Mouse (Mus musculus): ENCODE measurements around the gene Akna. TPM values are rescaled to one million over a fixed set of nuclear protein-coding genes. Genes with fewer than 3 reads are reported as not detected.

The Akna gene
- polyA plus RNA-seq, 1 experiment: 5.8 TPM

DNA sequence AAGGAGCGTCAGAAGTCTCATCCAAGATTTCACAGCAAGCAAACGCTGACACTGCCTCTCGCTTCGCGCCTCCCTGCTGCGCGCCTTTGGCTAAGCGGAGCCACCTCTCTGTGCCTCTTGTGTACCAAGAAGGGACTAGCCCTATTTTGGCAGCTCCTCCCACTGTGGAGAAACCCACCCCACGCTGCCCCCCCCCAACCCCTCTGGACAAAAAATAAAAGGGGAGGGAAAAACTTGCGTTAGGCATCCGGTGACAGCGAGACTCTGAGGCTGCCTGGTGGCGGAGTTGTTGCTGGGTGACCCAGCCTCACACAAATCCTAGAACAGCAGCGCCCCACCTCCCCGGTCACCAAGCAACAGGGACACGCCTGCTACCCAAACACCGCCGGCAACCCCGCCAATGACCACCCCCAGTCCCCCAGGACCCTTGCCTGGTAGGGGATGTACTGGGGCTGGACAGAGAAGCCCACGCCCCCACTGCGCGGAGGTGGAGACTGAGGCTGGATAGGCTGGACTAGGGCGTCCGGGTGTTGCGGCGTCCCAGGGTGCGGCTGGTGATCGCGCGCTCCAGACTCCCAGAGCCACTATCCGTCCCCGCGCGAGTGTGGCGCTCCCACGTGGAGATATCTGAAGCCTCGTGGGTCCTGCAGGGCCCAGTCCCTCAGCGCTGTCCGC, 6.9 kb upstream of the Akna start:
- Histone ChIP-seq H3K27me3 (replicated peaks; ENCODE audit: control insufficient read depth, insufficient read depth, low read length) (no peaks in the 10 kb centered on the region), H3K4me3 (ENCODE audit: insufficient read depth, low read depth, low read length) (peak overlapping the region; percentile 65), H3K27ac (ENCODE audit: insufficient read depth, low read depth, low read length) (no peak overlapping the region), H3K36me3 (ENCODE audit: control insufficient read depth, insufficient read depth, low read length) (no peaks in the 10 kb centered on the region), H3K4me1 (ENCODE audit: control insufficient read depth, insufficient read depth, low read length) (no peaks in the 10 kb centered on the region)
- under 1% methylated on average over 39 of the region's 39 CpGs for WGBS
- TF ChIP-seq CTCF (conservative IDR thresholded peaks at IDR 0.05; ENCODE audit: insufficient read depth, insufficient read length, low read depth, low read length) (no peak), POLR2A (IDR thresholded peaks at IDR 0.05; ENCODE audit: low read depth, low read length) (no peak)
- no peak for DNase-seq

GRCm38 (mm10) chr4:63409317-63409907, 6.3 kb upstream of the Akna start:
- WGBS: 4% methylated on average over 18 of the region's 18 CpGs
- Histone ChIP-seq H3K36me3 (ENCODE audit: control insufficient read depth, insufficient read depth, low read length) (no peaks in the 10 kb centered on the region), H3K27me3 (replicated peaks; ENCODE audit: control insufficient read depth, insufficient read depth, low read length) (no peaks in the 10 kb centered on the region), H3K4me3 (ENCODE audit: insufficient read depth, low read depth, low read length) (peak overlapping the region; percentile 65), H3K27ac (ENCODE audit: insufficient read depth, low read depth, low read length) (no peak overlapping the region), H3K4me1 (ENCODE audit: control insufficient read depth, insufficient read depth, low read length) (no peaks in the 10 kb centered on the region)
- DNase-seq: no peak
- no peak for TF ChIP-seq CTCF (conservative IDR thresholded peaks at IDR 0.05; ENCODE audit: insufficient read depth, insufficient read length, low read depth, low read length)

- no peaks in the 10 kb centered on the region for H3K27me3 ChIP-seq (replicated peaks; ENCODE audit: control insufficient read depth, insufficient read depth, low read length)
These were observed 5.5 kb upstream of the Akna start for GRCm38 (mm10) chr4:63408649-63409048.

DNA sequence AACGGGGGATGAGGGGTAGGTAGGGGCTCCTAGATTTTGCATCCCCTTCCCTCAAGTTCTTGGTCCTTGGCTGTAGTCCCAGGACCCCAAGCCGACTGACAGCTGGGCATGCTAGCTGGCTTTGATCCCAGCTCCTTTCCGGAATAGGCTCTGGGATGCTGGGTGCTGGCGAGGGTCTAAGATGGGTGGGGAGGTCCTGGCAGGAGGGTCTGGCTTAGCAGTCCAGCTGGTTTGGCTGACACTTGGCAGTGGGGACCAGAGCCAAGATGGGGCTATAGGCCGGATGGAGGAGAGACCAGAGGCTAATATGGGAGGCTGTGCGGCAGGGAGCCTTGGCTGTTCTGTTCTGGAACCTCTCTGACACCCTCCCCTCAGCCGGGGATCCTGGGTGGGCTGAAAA, 5.1 kb upstream of the Akna start:
- TF ChIP-seq POLR2A (IDR thresholded peaks at IDR 0.05; ENCODE audit: low read depth, low read length) (no peak), CTCF (conservative IDR thresholded peaks at IDR 0.05; ENCODE audit: insufficient read depth, insufficient read length, low read depth, low read length) (no peak)
- H3K4me3 ChIP-seq (ENCODE audit: insufficient read depth, low read depth, low read length): no peak overlapping the region
- DNase-seq: no peak
- 60% methylated on average over 7 of the region's 7 CpGs for WGBS
- H3K27ac ChIP-seq (ENCODE audit: insufficient read depth, low read depth, low read length): no peak overlapping the region
- no peaks in the 10 kb centered on the region for H3K36me3 ChIP-seq (ENCODE audit: control insufficient read depth, insufficient read depth, low read length)
- H3K4me1 ChIP-seq (ENCODE audit: control insufficient read depth, insufficient read depth, low read length): no peaks in the 10 kb centered on the region
- H3K27me3 ChIP-seq (replicated peaks; ENCODE audit: control insufficient read depth, insufficient read depth, low read length): no peaks in the 10 kb centered on the region

More at GRCm38 (mm10) chr4:63408649-63409048, 5.5 kb upstream of the Akna start:
- Histone ChIP-seq H3K4me1 (ENCODE audit: control insufficient read depth, insufficient read depth, low read length) (no peaks in the 10 kb centered on the region), H3K4me3 (ENCODE audit: insufficient read depth, low read depth, low read length) (no peak overlapping the region), H3K36me3 (ENCODE audit: control insufficient read depth, insufficient read depth, low read length) (no peaks in the 10 kb centered on the region), H3K27ac (ENCODE audit: insufficient read depth, low read depth, low read length) (no peak overlapping the region)
- 8% methylated on average over 8 of the region's 8 CpGs for WGBS
- TF ChIP-seq POLR2A (IDR thresholded peaks at IDR 0.05; ENCODE audit: low read depth, low read length) (no peak), CTCF (conservative IDR thresholded peaks at IDR 0.05; ENCODE audit: insufficient read depth, insufficient read length, low read depth, low read length) (peak; percentile 73)
- DNase-seq: peak; percentile 53

DNA sequence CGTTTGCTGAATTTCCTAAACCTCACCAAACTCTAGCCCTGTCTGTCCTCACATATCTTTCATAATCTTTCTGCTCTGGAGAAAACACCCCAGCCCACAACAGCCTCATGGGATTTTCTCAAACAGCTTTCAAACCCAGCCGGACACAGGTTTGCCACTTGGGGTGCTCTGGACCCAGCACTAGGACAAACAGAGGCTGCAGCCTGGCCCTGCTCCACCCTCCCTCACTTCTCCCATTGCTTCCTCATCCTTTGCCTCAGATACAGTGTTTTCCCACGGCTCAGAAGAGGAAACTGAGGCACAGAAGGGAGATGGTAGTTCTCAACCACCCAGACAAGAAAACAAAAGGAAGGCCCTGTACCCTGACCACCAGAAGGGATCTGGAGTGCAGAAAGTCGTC, 2.5 kb upstream of the Akna start:
- H3K27me3 ChIP-seq (replicated peaks; ENCODE audit: control insufficient read depth, insufficient read depth, low read length): no peaks in the 10 kb centered on the region
- no peaks in the 10 kb centered on the region for H3K4me1 ChIP-seq (ENCODE audit: control insufficient read depth, insufficient read depth, low read length)
- TF ChIP-seq POLR2A (IDR thresholded peaks at IDR 0.05; ENCODE audit: low read depth, low read length) (no peak), CTCF (conservative IDR thresholded peaks at IDR 0.05; ENCODE audit: insufficient read depth, insufficient read length, low read depth, low read length) (no peak)
- H3K27ac ChIP-seq (ENCODE audit: insufficient read depth, low read depth, low read length): no peak overlapping the region
- no peak for DNase-seq
- H3K36me3 ChIP-seq (ENCODE audit: control insufficient read depth, insufficient read depth, low read length): no peaks in the 10 kb centered on the region
- no peak overlapping the region for H3K4me3 ChIP-seq (ENCODE audit: insufficient read depth, low read depth, low read length)
- 71% methylated on average over 4 of the region's 4 CpGs for WGBS

- DNase-seq: no peak
- WGBS: 37% methylated on average over 7 of the region's 7 CpGs
- H3K27me3 ChIP-seq (replicated peaks; ENCODE audit: control insufficient read depth, insufficient read depth, low read length): no peaks in the 10 kb centered on the region
- no peaks in the 10 kb centered on the region for H3K4me1 ChIP-seq (ENCODE audit: control insufficient read depth, insufficient read depth, low read length)
- TF ChIP-seq POLR2A (IDR thresholded peaks at IDR 0.05; ENCODE audit: low read depth, low read length) (no peak), CTCF (conservative IDR thresholded peaks at IDR 0.05; ENCODE audit: insufficient read depth, insufficient read length, low read depth, low read length) (no peak)
- no peak overlapping the region for H3K27ac ChIP-seq (ENCODE audit: insufficient read depth, low read depth, low read length)
- no peaks in the 10 kb centered on the region for H3K36me3 ChIP-seq (ENCODE audit: control insufficient read depth, insufficient read depth, low read length)
- H3K4me3 ChIP-seq (ENCODE audit: insufficient read depth, low read depth, low read length): no peak overlapping the region
These were observed 1.9 kb upstream of the Akna start for GRCm38 (mm10) chr4:63405051-63405450.

DNA sequence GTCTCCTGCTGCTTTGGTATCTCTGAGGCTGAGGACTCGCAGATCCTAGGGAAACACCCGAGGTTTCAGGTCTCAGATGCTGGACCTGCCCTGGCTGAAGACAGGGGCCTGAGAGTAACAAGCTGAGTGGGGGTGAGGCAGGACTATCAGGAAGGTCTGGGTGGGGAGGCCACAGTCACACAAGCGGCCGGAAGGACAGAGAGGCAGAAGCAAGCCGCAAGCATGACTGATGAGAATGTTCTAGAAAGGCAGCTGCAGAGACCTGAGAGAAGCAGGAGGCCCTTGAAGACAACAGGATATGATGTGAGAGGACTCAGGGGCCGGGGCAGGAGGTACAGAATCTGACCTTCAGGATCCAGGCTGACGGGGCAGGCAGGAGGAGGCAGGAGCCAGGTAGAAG, 1.1 kb upstream of the Akna start:
- Histone ChIP-seq H3K36me3 (ENCODE audit: control insufficient read depth, insufficient read depth, low read length) (no peaks in the 10 kb centered on the region), H3K27ac (ENCODE audit: insufficient read depth, low read depth, low read length) (peak overlapping the region; percentile 61; the same call in 1 of the 2 replicates), H3K4me3 (ENCODE audit: insufficient read depth, low read depth, low read length) (no peak overlapping the region), H3K4me1 (ENCODE audit: control insufficient read depth, insufficient read depth, low read length) (no peaks in the 10 kb centered on the region), H3K27me3 (replicated peaks; ENCODE audit: control insufficient read depth, insufficient read depth, low read length) (no peaks in the 10 kb centered on the region)
- WGBS: 63% methylated on average over 7 of the region's 7 CpGs
- DNase-seq: no peak
- no peak for TF ChIP-seq CTCF (conservative IDR thresholded peaks at IDR 0.05; ENCODE audit: insufficient read depth, insufficient read length, low read depth, low read length)
- no peak for TF ChIP-seq POLR2A (IDR thresholded peaks at IDR 0.05; ENCODE audit: low read depth, low read length)

All from kidney, adult 2 months (tissue).